Mouse (Mus musculus) megakaryocyte, embryonic 14.5 days (primary cell): Measurements from ENCODE around the gene Tgfbi. TPM values are rescaled to one million over a fixed set of nuclear protein-coding genes. Genes with fewer than 3 reads are reported as not detected.

Experiments used
- H3K27me3 ChIP-seq: replicated peaks from 2 replicates; pipeline ENCODE3; 2012; ENCODE audit warnings: inconsistent platforms
- H3K36me3 ChIP-seq: replicated peaks from 2 replicates; pipeline ENCODE3; 2012; ENCODE audit warnings: low read length, inconsistent platforms, mixed read lengths
- H3K4me1 ChIP-seq: 2 replicates; pipeline ENCODE4 v1.6.1; 2012; ENCODE audit warnings: inconsistent platforms
- H3K4me3 ChIP-seq: replicated peaks from 2 replicates; pipeline ENCODE3; 2012; ENCODE audit warnings: moderate library complexity, mild to moderate bottlenecking, inconsistent platforms
- H3K9me3 ChIP-seq: 2 replicates; pipeline ENCODE4 v1.6.1; 2012; ENCODE audit warnings: inconsistent platforms
- FLI1 ChIP-seq: IDR thresholded peaks from 2 replicates; pipeline ENCODE4 v1.6.1; 2012; ENCODE audit warnings: low read length, inconsistent platforms, mixed read lengths
- GATA1 ChIP-seq: IDR thresholded peaks from 3 replicates; pipeline ENCODE4 v1.6.1; 2012; ENCODE audit warnings: mixed read lengths, low read length, inconsistent platforms, borderline replicate concordance
- polyA plus RNA-seq: library from polyadenylated mRNA; stranded (reverse); fragments of >175 nt; gene quantifications from 2 replicates; pipeline ENCODE4 v1.2.3, GENCODE M21; 2012; ENCODE audit warnings: low replicate concordance; ENCODE audit not compliant: insufficient read depth

Gene Tgfbi
- polyA plus RNA-seq, 1 experiment, result 7.2 TPM

DNA sequence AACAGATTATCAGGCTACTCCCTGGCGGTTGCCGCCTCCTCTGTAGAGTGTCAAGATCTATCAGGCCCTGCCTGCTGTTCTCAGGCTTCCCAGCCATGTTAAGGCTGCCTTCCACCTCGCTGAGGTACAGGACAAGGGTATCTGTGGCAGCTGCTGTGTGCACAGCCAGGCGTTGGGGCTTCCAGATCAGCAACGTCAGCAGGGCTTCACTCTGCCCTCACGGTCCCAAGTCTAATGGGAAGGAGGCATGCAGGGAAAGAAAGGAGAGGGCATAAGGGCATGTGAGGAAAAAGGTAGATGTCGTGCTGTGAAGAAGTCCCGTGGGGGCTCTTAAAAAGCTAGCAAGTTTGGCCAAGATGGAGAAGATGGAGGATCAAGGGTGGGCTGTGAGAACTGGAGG lies 14.1 kb upstream of the Tgfbi start:
- H3K36me3 ChIP-seq, result no peaks in the 10 kb centered on the region
- no peak overlapping the region for H3K4me3 ChIP-seq
- TF ChIP-seq FLI1 (no peak), GATA1 (no peak)
- no peaks in the 10 kb centered on the region for H3K9me3 ChIP-seq
- H3K4me1 ChIP-seq, result no peaks in the 10 kb centered on the region
- peaks cover 15% of the 10 kb centered on the region for H3K27me3 ChIP-seq

DNA sequence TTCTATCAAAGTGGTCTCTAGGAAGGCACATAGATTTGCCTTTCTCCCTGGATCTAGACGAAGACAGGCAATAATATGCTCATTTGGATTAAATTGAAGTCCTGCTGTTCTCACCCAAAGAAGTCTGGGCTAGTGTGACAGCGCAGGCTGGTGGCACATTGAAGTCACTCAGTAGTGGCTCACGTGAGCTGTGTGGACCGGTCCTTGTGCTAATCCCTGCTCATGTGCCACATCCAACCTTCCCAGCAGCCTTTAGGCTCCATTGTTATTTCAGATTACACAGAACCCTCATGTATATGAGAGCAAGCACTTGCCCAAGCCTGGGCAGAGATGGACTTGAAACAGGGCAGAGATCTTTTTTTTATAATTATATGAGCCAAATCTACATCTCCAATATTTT lies 12.0 kb upstream of the Tgfbi start:
- H3K36me3 ChIP-seq, result no peaks in the 10 kb centered on the region
- no peaks in the 10 kb centered on the region for H3K9me3 ChIP-seq
- no peak for TF ChIP-seq FLI1
- no peak for TF ChIP-seq GATA1
- H3K4me3 ChIP-seq, result no peak overlapping the region
- H3K27me3 ChIP-seq, result peaks cover 19% of the 10 kb centered on the region
- H3K4me1 ChIP-seq, result 0 out of 2 replicates have a peak, but pooled peaks cover 7% of the 10 kb centered on the region

DNA sequence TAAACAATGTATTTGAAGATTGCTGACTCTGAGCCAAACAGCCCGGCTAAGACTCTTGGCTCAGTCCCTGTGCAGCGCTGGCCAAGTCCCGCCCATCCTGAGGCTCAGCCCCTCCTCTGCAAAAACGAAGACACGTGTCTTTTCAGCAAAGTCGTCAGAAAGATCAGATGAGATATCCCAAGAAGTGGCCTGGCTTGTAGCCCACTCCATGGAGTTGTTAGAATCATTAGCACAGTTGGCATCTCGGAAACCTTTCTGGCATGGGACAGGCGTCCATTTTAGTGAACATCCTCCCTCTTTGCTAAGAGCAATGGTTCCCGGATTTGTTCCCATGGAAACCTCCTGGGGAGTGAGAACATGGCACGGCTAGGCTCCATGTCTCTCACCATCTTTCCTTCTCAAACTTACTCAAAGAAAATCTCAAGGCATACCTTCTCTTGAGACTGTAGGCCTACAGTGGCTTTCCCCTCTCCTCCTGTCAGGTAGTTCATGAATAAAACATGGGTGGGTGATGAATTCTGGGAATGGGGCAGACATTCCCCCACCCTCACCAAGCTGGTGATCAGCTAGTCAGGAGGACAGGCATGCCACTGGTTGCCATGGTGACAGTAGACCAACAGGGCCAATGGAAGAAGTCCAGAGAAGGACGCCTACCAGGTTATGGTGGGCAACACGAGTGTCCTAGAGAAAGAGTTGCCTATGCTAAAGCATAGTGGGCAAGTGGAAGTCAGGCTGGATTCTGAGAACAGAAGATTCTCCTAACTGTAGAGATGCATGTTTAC lies 11.3 kb upstream of the Tgfbi start:
- Histone ChIP-seq H3K4me1 (0 out of 2 replicates have a peak, but pooled peaks cover 7% of the 10 kb centered on the region), H3K27me3 (peaks cover 22% of the 10 kb centered on the region), H3K4me3 (no peak overlapping the region), H3K9me3 (no peaks in the 10 kb centered on the region), H3K36me3 (no peaks in the 10 kb centered on the region)
- TF ChIP-seq GATA1 (no peak), FLI1 (no peak)

DNA sequence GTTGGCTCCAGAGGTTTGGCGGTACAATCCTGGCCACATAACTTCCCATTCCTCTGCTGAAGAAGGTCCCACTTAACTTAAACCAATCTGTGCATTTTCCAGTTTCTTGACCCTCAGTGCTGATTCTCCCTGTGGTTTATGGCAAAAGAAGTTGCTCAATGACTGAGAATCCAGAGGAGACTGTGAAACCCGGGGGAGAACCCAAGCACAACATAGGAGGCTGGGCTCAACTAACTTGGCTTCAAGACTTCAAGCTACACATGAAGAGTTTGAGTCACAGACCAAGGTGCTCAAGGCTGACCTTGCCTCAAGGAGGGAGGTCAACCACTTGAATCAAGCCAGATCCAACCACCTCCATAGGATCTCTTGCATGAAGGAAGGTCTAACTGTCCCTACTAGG lies 9.8 kb upstream of the Tgfbi start:
- TF ChIP-seq GATA1 (no peak), FLI1 (no peak)
- Histone ChIP-seq H3K36me3 (no peaks in the 10 kb centered on the region), H3K4me3 (no peak overlapping the region), H3K9me3 (no peaks in the 10 kb centered on the region), H3K27me3 (peaks cover 29% of the 10 kb centered on the region), H3K4me1 (0 out of 2 replicates have a peak, but pooled peaks cover 7% of the 10 kb centered on the region)

DNA sequence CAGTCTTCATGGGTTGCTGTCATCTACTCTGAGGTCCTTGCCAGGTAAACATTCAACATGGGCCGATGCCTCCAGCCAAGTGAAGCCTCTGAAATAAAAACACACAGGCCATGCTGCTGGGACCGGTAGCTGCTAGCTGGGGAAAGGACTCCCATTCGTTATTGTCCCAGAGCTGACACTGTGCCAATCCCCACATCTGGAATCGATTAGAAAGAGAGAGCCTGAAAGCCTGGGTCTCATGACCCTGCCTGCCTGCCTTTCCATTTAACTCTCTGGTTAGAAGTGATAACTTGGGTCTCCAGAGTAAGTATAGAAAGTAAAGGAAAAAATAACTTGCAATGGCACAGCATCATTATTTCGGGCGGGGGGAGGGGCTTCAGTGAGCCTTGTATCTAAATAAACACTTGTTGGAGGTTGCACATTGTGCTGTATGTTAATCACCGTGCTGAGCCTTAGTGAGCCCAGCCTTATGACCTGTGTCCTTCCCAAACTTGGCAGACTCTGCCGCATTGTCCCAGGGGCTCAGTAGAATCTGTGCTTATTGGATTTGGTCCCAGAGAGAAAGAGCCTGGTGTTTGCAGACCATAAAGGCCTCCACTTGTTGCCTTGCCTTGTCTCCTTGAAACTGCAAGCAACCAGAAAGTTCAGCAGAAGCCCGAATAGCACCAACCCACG lies 9.0 kb upstream of the Tgfbi start:
- Histone ChIP-seq H3K9me3 (no peaks in the 10 kb centered on the region), H3K36me3 (no peaks in the 10 kb centered on the region), H3K27me3 (peaks cover 28% of the 10 kb centered on the region), H3K4me3 (no peak overlapping the region), H3K4me1 (0 out of 2 replicates have a peak, but pooled peaks cover 7% of the 10 kb centered on the region)
- no peak for TF ChIP-seq FLI1
- no peak for TF ChIP-seq GATA1

DNA sequence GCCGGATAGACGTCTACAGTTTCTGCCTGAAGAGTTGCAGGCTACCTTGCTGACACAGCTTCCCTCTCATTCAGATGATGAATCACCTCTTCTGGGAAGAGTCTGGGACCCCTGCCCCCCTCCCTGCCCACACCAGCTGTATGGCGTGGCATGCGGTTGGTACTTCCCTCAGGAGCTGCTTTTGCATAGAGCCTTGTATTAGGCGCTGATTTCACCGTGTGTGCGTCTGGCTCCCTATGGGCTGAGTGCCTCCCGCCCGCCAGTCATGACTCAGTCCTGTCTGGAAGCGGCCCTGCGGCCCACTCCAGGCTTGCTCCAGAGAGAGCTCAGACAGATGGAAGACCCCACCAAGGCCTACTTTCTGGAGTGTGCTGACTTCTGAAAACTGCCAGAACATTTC lies 8.1 kb upstream of the Tgfbi start:
- TF ChIP-seq GATA1 (no peak), FLI1 (no peak)
- H3K27me3 ChIP-seq, result peaks cover 34% of the 10 kb centered on the region
- no peaks in the 10 kb centered on the region for H3K36me3 ChIP-seq
- peak overlapping the region; percentile 44 for H3K4me3 ChIP-seq
- H3K4me1 ChIP-seq, result 0 out of 2 replicates have a peak, but pooled peaks cover 7% of the 10 kb centered on the region
- H3K9me3 ChIP-seq, result no peaks in the 10 kb centered on the region

DNA sequence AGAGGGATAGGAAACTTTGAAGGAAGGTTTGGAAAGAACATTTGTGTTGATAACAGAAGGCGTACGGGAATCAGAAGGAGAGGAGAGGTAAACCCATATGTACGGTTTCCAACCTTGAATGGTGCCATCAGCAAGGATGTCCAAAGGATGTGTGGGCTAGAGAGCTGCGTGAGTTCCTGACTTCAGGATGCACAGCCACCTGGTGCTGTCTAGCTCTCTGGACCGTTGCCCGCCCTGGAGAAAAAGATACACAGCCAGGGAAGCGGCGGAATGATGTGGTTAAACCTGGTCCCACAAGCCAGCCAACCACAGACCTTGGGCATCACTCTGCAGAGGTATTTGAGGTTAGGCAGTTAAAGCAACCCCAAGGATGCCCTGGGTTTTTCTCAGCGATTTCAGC lies 3.8 kb upstream of the Tgfbi start:
- H3K4me1 ChIP-seq, result peaks cover 18% of the 10 kb centered on the region

DNA sequence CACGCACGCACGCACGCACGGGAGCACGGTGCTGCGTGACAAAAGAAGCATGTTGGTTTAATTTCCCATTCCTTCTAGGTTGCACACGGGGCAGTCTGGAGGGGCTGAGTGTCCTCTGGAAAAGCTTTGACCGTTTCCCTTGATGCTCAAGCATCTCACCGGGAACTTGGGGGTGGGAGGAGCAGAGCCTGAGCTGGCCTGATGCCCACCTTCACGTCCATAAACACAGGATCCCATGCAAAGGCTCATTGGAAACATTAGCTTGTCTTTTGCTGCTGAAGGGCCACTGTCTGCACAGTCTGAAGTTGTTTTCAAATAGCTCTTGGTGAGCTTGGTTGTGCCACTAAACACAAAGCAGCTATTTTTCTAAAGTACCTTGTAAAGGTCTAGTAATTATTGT lies 2.6 kb upstream of the Tgfbi start:
- Histone ChIP-seq H3K9me3 (no peaks in the 10 kb centered on the region), H3K27me3 (peaks cover 75% of the 10 kb centered on the region), H3K36me3 (no peaks in the 10 kb centered on the region), H3K4me1 (peaks cover 14% of the 10 kb centered on the region), H3K4me3 (no peak overlapping the region)
- TF ChIP-seq GATA1, result no peak
- no peak for TF ChIP-seq FLI1

More for the DNA sequence above, 3.8 kb upstream of the Tgfbi start:
- Histone ChIP-seq H3K9me3 (no peaks in the 10 kb centered on the region), H3K4me3 (no peak overlapping the region), H3K27me3 (peaks cover 66% of the 10 kb centered on the region), H3K36me3 (no peaks in the 10 kb centered on the region)
- TF ChIP-seq GATA1, result no peak
- no peak for TF ChIP-seq FLI1

DNA sequence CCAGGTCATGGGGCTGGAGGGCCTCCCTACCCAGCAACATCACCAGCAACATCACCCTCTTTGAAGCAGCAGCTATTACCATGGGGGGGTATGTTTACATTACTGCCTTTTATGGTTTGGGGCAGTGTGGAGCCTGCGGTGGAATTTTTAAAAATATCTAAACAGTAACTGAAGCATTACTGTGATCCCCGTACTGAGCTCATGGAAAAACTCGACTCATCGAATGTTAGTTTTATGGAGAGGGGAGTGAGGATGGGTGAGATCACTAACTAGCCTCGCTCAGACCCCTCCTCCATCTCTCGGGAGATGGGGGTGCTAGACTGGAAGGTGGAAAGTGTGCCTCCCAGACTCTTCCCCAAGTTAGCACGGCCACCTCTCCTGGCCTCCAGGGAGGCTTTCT lies 2.1 kb upstream of the Tgfbi start:
- Histone ChIP-seq H3K4me3 (no peak overlapping the region), H3K27me3 (peaks cover 80% of the 10 kb centered on the region), H3K36me3 (no peaks in the 10 kb centered on the region), H3K9me3 (no peaks in the 10 kb centered on the region), H3K4me1 (peaks cover 17% of the 10 kb centered on the region)
- TF ChIP-seq FLI1 (no peak), GATA1 (no peak)

DNA sequence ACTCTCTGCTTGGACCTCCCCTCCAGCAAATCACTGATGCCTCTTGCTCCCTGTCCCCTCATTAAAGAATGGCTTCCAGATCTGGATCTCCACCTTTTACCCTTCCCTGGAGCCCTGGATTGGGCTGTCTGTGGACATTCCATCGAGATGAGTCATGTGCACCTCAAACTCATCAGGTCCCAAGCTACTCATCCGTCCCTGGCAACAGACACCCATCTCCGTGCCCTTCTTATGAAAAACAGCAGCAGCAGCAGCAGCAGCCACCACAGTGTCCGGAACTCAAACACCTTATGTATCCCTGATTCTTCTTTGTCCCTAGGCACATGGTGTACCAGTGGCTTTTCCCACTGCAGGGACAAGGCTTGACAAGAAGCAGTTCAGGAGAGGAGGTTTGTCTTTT lies 1.5 kb upstream of the Tgfbi start:
- Histone ChIP-seq H3K4me1 (peaks cover 23% of the 10 kb centered on the region), H3K9me3 (no peaks in the 10 kb centered on the region), H3K36me3 (no peaks in the 10 kb centered on the region), H3K4me3 (no peak overlapping the region), H3K27me3 (peaks cover 82% of the 10 kb centered on the region)
- TF ChIP-seq FLI1 (no peak), GATA1 (no peak)
